Mouse (Mus musculus) cortical plate, adult 2 months (tissue): ENCODE results near the gene Pip4k2b.

Source experiments
- CTCF ChIP-seq: fragments of 200-500 bp; IDR thresholded peaks from 2 replicates; pipeline ENCODE4 v1.5.1; 2011; ENCODE audit warnings: mild to moderate bottlenecking, control low read depth, low read length; ENCODE audit not compliant: insufficient read depth; ENCODE audit errors: extremely low read depth
- POLR2A ChIP-seq: fragments of 200-500 bp; IDR thresholded peaks from 2 replicates; pipeline ENCODE4 v1.6.1; 2011; ENCODE audit warnings: mild to moderate bottlenecking, low read length, control low read depth; ENCODE audit not compliant: insufficient read depth; ENCODE audit errors: extremely low read depth

GRCm38 (mm10) chr11:97793165-97793564, 48.7 kb upstream of the Pip4k2b start:
- TF ChIP-seq POLR2A (no peak), CTCF (peak; percentile 34; the same call in 1 of the 2 replicates)
